Mouse (Mus musculus) midbrain, embryonic 14.5 days (tissue): Measurements from ENCODE around the gene Cdh22. TPM values are rescaled to one million over a fixed set of nuclear protein-coding genes. Genes with fewer than 3 reads are reported as not detected.

Source experiments
- ATAC-seq: fragments of 200-750 bp; cut with Nextera tagmentation; 2 replicates; pipeline ENCODE4 v1.8.0; 2017; ENCODE audit warnings: moderate number of reproducible peaks, moderate library complexity; ENCODE audit not compliant: low FRiP score, low TSS enrichment
- DNase-seq: peaks from one replicate; pipeline ENCODE4 v3.0.0-alpha.2; 2015
- H3K27ac ChIP-seq: fragments of 300-500 bp; sonication (generic); replicated peaks from 2 replicates; pipeline ENCODE4 v1.5.1; 2014; ENCODE audit warnings: mild to moderate bottlenecking, low read depth, low read length, moderate library complexity
- H3K27me3 ChIP-seq: fragments of 300-500 bp; sonication (generic); 2 replicates; pipeline ENCODE4 v1.6.1; 2014; ENCODE audit warnings: low read length, control low read depth, mixed read lengths; ENCODE audit not compliant: control insufficient read depth, insufficient read depth
- H3K36me3 ChIP-seq: fragments of 300-500 bp; sonication (generic); 2 replicates; pipeline ENCODE4 v1.6.1; 2014; ENCODE audit warnings: low read length, control low read depth; ENCODE audit not compliant: control insufficient read depth, insufficient read depth
- H3K4me1 ChIP-seq: fragments of 300-500 bp; sonication (generic); 2 replicates; pipeline ENCODE4 v1.6.1; 2014; ENCODE audit warnings: mild to moderate bottlenecking, antibody characterized with exemption, low read length, control low read depth; ENCODE audit not compliant: control insufficient read depth, insufficient read depth
- H3K4me2 ChIP-seq: fragments of 300-500 bp; sonication (generic); 2 replicates; pipeline ENCODE4 v1.6.1; 2014; ENCODE audit warnings: mild to moderate bottlenecking, low read length, moderate library complexity
- H3K4me3 ChIP-seq: fragments of 300-500 bp; sonication (generic); replicated peaks from 2 replicates; pipeline ENCODE4 v1.5.1; 2014; ENCODE audit warnings: low read depth, low read length
- H3K9ac ChIP-seq: fragments of 300-500 bp; sonication (generic); replicated peaks from 2 replicates; pipeline ENCODE4 v1.6.1; 2014; ENCODE audit warnings: mild to moderate bottlenecking, low read length, moderate library complexity
- H3K9me3 ChIP-seq: fragments of 300-500 bp; sonication (generic); 2 replicates; pipeline ENCODE4 v1.6.1; 2016; ENCODE audit warnings: low read length, control low read depth, mixed read lengths; ENCODE audit not compliant: control insufficient read depth
- WGBS: fragments of 180-500 bp; shearing (Covaris S2); extraction: QIAGEN DNeasy Blood & Tissue Kit; methylation state at CpG from one replicate; pipeline ENCODE4 v1.1.7; 2014; 5-methylcytosine and 5-hydroxymethylcytosine counted together
- polyA plus RNA-seq: library from polyadenylated mRNA; unstranded; fragments of >200 nt; fragmentation: Nextera tagmentation; extraction: Ambion mirVana; gene quantifications from 2 replicates; pipeline ENCODE4 v1.2.1, GENCODE M21; 2014

The Cdh22 gene
- polyA plus RNA-seq, 1 experiment from 2014 or later = 15.8 TPM

- Histone ChIP-seq H3K36me3 (no peaks in the 10 kb centered on the region), H3K9ac (no peak overlapping the region), H3K27me3 (peaks cover 15% of the 10 kb centered on the region; the same call in 1 of the 2 replicates), H3K9me3 (no peaks in the 10 kb centered on the region), H3K4me3 (no peak overlapping the region), H3K27ac (no peak overlapping the region), H3K4me2 (no peak overlapping the region), H3K4me1 (peaks cover 38% of the 10 kb centered on the region)
- 85% methylated on average over 11 of the region's 11 CpGs for WGBS
- DNase-seq = no peak
- ATAC-seq = no peak
Observed at GRCm38 (mm10) chr2:165229050-165229449, 5.6 kb downstream of the Cdh22 start.

- ATAC-seq (no peak), DNase-seq (no peak)
- H3K36me3 ChIP-seq = no peaks in the 10 kb centered on the region
- no peak overlapping the region for H3K4me3 ChIP-seq
- 0 out of 2 replicates have a peak, but pooled peaks cover 11% of the 10 kb centered on the region for H3K27me3 ChIP-seq
- H3K4me1 ChIP-seq = peaks cover 44% of the 10 kb centered on the region
- H3K9me3 ChIP-seq = no peaks in the 10 kb centered on the region
- peak overlapping the region; percentile 8; the same call in 1 of the 2 replicates for H3K27ac ChIP-seq
- H3K4me2 ChIP-seq = no peak overlapping the region
- WGBS = 82% methylated on average over 4 of the region's 4 CpGs
- H3K9ac ChIP-seq = no peak overlapping the region
Observed at GRCm38 (mm10) chr2:165223837-165224236, 10.8 kb downstream of the Cdh22 start.

GRCm38 (mm10) chr2:165221952-165222351 lies 12.7 kb downstream of the Cdh22 start:
- no peaks in the 10 kb centered on the region for H3K9me3 ChIP-seq
- 3% methylated on average over 9 of the region's 9 CpGs for WGBS
- H3K4me2 ChIP-seq = peak overlapping the region; percentile 21
- 0 out of 2 replicates have a peak, but pooled peaks cover 15% of the 10 kb centered on the region for H3K27me3 ChIP-seq
- DNase-seq (peak; percentile 73), ATAC-seq (no peak)
- H3K4me1 ChIP-seq = peaks cover 43% of the 10 kb centered on the region
- H3K4me3 ChIP-seq = no peak overlapping the region
- no peaks in the 10 kb centered on the region for H3K36me3 ChIP-seq
- no peak overlapping the region for H3K27ac ChIP-seq
- no peak overlapping the region for H3K9ac ChIP-seq

- Histone ChIP-seq H3K9ac (no peak overlapping the region), H3K4me3 (no peak overlapping the region), H3K27me3 (0 out of 2 replicates have a peak, but pooled peaks cover 15% of the 10 kb centered on the region), H3K4me1 (peaks cover 54% of the 10 kb centered on the region), H3K27ac (no peak overlapping the region), H3K36me3 (no peaks in the 10 kb centered on the region), H3K4me2 (no peak overlapping the region), H3K9me3 (no peaks in the 10 kb centered on the region)
- DNase-seq (no peak), ATAC-seq (no peak)
- 73% methylated on average over 8 of the region's 8 CpGs for WGBS
Observed at GRCm38 (mm10) chr2:165220347-165220945, 14.2 kb downstream of the Cdh22 start.

- 34% methylated on average over 8 of the region's 8 CpGs for WGBS
- 0 out of 2 replicates have a peak, but pooled peaks cover 15% of the 10 kb centered on the region for H3K27me3 ChIP-seq
- H3K9me3 ChIP-seq = no peaks in the 10 kb centered on the region
- DNase-seq (no peak), ATAC-seq (no peak)
- no peaks in the 10 kb centered on the region for H3K36me3 ChIP-seq
- no peak overlapping the region for H3K9ac ChIP-seq
- H3K4me3 ChIP-seq = no peak overlapping the region
- peaks cover 57% of the 10 kb centered on the region for H3K4me1 ChIP-seq
- no peak overlapping the region for H3K4me2 ChIP-seq
- no peak overlapping the region for H3K27ac ChIP-seq
Observed at GRCm38 (mm10) chr2:165218954-165219353, 15.7 kb downstream of the Cdh22 start.

- H3K4me1 ChIP-seq = peaks cover 63% of the 10 kb centered on the region
- H3K9ac ChIP-seq = no peak overlapping the region
- DNase-seq (no peak), ATAC-seq (no peak)
- no peak overlapping the region for H3K4me2 ChIP-seq
- no peak overlapping the region for H3K27ac ChIP-seq
- H3K4me3 ChIP-seq = no peak overlapping the region
- no peaks in the 10 kb centered on the region for H3K36me3 ChIP-seq
- H3K27me3 ChIP-seq = peaks cover 16% of the 10 kb centered on the region; the same call in 1 of the 2 replicates
- WGBS = 94% methylated on average over 16 of the region's 16 CpGs
- H3K9me3 ChIP-seq = no peaks in the 10 kb centered on the region
Observed at GRCm38 (mm10) chr2:165217361-165218149, 17.1 kb downstream of the Cdh22 start.

GRCm38 (mm10) chr2:165215103-165215951 lies 19.3 kb downstream of the Cdh22 start:
- H3K9me3 ChIP-seq = no peaks in the 10 kb centered on the region
- H3K4me3 ChIP-seq = 0 out of 2 replicates have a peak overlapping the region, but pooled peaks have one; percentile 7
- WGBS = 2% methylated on average over 39 of the region's 39 CpGs
- peaks cover 71% of the 10 kb centered on the region for H3K4me1 ChIP-seq
- H3K36me3 ChIP-seq = no peaks in the 10 kb centered on the region
- peak overlapping the region; percentile 72 for H3K27ac ChIP-seq
- no peak overlapping the region; the same call in 1 of the 2 replicates for H3K9ac ChIP-seq
- ATAC-seq = peak; percentile 77
- H3K4me2 ChIP-seq = peak overlapping the region; percentile 45
- DNase-seq = peak; percentile 86
- peaks cover 10% of the 10 kb centered on the region; the same call in 1 of the 2 replicates for H3K27me3 ChIP-seq

GRCm38 (mm10) chr2:165211426-165212079 lies 23.1 kb downstream of the Cdh22 start:
- Histone ChIP-seq H3K4me2 (peak overlapping the region; percentile 39), H3K27me3 (peaks cover 5% of the 10 kb centered on the region; the same call in 1 of the 2 replicates), H3K36me3 (no peaks in the 10 kb centered on the region), H3K4me3 (no peak overlapping the region), H3K27ac (peak overlapping the region; percentile 63), H3K9ac (no peak overlapping the region; the same call in 1 of the 2 replicates), H3K9me3 (no peaks in the 10 kb centered on the region), H3K4me1 (peaks cover 57% of the 10 kb centered on the region)
- ATAC-seq (peak; percentile 39; the same call in 1 of the 2 replicates), DNase-seq (peak; percentile 66)
- 2% methylated on average over 20 of the region's 20 CpGs for WGBS
